Mouse (Mus musculus) monocyte, adult 5-6 weeks (primary cell): ENCODE results near the gene Ppm1g. TPM values are rescaled to one million over a fixed set of nuclear protein-coding genes. Genes with fewer than 3 reads are reported as not detected.
A peak's percentile ranks its signal among the peaks of the same experiment; 100 is the strongest.
"Not testable (repeated sequence)": the region's sequence is repeated elsewhere in the genome, so short reads cannot be mapped to it uniquely, and the experiment has no call there.

Experiments used
- ATAC-seq: fragments of 153-309, 156-312 bp; replicated peaks from 2 replicates; pipeline ENCODE4 v1.8.0; 2017; ENCODE audit warnings: mild to moderate bottlenecking; ENCODE audit not compliant: low TSS enrichment, insufficient number of reproducible peaks, severe bottlenecking, poor library complexity, low FRiP score
- total RNA-seq: library from RNA; stranded (forward); fragments of 200-1000, 200-491, 200-594 nt; gene quantifications from 3 replicates; pipeline ENCODE4 v1.2.3, GENCODE M21; 2017

Ppm1g gene
- total RNA-seq, 1 experiment from 2014 or later: 154 TPM

DNA sequence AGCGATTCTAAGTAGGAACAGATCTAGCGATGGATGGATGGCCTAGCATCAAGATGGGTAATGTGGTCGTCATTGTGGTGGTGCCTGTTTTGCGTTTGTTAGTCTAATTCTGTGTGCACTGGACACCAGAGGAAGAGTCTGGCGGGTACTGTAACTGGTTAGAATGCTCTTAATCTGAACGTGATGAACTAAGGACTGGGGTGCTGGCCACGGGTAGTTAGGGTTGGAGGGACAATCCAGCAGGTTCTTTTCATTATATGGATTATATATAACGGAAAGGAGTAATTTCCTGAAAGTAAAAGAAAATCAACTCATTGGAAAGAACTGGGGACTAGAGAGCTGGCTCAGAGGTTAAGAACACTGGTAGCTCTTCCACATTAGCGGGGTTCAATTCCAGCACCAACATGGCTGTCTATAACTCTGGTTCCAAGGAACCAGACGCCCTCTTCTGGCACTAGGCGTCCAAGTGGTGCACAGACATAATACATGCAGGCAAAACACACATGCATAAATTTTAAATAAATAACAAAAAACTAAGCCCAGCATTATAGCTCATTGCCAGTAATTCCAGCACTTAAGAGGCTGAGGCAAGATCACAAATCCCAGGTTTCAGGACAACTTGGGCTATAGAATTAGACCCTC lies 938 bp upstream of the Ppm1g start:
- no peak for ATAC-seq

DNA sequence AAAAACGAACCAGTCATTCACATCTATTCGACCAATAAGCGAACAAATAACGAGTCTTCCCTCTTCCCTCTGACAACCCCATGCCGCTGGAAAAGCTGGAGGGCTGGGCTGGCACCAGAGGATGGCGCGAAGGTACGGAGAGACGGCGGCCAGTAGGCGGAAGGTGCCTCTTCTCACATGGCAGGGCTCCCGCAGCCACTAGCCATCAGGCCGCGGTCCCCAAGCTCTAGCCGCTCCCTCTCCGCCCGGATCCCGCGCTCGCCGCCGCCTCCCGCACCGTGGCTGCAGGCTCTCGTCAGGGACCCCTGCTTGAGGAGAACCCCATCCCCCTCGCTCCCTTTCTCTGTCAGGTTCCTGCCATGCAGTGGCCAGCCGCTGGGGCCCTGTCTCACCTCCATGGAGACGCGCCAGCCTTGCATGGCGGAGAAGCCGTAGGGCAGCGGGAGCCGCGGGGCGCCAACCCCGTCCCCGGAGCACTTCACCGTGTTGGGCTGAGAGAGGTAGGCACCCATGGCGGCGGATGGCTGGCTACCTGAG lies 508 bp downstream of the Ppm1g start:
- ATAC-seq: peak; percentile 42

DNA sequence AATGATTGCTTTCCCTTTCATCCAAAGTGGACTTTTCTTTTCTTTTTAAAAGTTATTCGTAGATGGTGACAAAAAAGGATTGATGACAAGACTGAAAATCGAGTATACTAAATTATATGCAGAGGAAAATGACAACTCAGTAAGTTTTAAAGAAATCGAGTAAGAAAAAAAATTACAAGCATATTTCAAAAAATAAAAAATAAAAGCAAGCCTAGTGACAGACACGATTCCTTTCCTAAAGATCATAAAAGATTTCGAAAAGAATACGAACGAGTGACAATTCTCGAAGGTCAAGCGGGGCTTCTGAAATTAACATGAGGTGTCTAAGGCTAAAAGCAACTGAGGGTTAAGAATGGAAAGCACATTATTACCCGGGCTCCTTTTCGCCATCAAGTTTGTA lies 1.0 kb downstream of the Ppm1g start:
- ATAC-seq: no peak

DNA sequence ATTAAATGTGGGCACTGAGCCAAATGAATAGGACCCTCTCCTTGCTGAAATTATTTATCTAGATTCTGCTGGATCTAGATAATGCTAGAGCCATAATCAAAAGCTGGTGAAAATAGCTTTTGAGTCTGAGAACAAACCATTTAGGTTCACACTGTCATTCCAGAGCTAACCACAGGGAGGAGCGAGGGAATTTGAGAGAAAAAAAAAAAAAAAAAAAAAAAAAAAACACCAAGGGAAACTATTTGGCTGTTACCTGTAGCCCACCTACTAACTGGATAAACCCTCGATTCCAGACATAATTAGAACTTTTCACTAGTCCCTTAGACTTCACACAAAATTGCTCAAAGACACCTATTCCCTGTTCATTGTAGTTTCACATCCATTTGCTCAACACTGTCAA lies 1.4 kb downstream of the Ppm1g start:
- ATAC-seq: no peak

DNA sequence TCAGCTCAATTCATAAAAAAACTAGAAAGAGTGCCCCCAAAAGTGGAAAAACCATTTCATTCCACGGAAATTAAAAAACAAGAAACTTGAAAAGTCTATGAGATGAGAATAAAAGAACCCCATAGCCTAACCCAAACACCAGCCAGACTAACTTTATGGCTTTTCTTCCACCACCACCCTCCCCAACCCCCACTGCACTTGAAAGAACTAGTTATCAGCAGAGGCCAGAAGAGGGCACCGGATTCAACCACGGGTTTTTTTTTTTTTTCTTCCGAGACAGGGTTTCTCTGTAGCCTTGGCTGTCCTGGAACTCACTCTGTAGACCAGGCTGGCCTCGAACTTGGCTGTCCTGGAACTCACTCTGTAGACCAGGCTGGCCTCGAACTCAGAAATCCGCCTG lies 2.2 kb downstream of the Ppm1g start:
- no peak for ATAC-seq

DNA sequence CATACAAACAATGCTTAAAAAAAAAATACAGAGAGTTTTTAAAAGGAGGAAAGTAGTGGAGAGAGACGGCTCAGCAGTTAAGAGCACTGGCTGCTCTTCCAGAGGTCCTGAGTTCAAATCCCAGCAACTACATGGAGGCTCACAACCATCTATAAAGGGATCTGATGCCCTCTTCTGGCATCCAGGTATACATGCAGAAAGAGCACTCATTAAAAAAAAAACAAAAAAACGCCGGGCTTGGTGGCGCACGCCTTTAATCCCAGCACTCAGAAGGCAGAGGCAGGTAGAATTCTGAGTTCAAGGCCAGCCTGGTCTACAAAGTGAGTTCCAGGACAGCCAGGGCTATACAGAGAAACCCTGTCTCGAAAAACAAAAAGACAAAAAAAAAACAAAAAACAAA lies 3.9 kb downstream of the Ppm1g start:
- ATAC-seq: not testable (repeated sequence)

DNA sequence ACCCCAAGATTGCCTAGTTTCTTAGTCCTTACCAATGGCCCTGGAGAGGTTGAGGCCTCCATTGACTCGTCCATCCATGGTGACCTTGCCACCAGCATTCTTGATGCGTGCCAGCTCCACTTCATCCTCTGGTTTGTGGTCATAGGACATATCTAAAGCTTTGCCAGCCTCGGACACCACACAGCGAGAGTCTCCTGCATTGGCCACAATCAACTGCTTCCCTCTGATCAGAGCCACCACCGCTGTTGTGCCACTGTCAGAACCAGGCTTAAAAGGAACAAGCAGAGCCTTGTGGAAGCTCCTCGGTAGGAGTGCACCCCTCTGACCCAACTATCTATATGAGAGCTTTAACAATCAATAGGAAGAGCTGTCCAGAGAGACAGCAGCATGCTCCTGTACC lies 16.1 kb downstream of the Ppm1g start:
- no peak for ATAC-seq

DNA sequence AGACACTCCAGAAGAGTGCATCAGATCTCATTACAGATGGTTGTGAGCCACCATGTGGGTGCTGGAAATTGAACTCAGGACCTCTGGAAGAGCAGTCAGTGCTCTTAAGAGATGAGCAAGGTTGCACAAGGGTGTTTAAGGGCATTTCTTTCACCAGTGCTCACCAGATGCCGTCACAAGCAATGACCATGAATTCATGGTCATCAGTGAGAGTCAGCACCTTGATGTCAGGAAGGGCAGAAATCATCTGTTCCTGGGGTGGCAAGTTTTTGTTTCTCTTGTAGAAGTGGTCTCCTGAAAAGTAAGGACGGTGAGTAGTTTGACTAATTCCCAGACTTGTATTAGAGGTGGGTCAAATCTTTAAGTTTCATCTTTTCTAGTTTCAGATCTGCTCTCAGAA lies 16.6 kb downstream of the Ppm1g start:
- ATAC-seq: no peak

DNA sequence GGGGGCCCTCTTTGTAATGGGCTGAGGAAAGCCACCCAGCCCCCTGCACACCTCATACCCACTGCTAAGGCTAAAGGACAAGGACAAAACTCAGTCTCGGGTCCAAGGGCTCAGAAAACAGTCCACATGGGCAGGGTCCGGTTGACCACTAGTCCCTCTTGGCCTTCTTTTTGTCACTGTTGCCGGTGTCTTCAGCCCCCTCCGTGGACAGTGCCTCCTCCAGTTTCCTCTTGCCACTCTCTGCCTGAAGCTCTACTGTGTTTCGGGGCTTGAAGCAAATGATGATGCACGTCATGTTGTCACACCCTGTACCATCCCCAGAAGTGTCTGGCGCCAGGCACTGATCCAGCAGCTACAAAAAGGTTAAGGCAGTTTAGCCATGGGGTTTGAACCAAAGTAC lies 17.6 kb downstream of the Ppm1g start:
- no peak for ATAC-seq

DNA sequence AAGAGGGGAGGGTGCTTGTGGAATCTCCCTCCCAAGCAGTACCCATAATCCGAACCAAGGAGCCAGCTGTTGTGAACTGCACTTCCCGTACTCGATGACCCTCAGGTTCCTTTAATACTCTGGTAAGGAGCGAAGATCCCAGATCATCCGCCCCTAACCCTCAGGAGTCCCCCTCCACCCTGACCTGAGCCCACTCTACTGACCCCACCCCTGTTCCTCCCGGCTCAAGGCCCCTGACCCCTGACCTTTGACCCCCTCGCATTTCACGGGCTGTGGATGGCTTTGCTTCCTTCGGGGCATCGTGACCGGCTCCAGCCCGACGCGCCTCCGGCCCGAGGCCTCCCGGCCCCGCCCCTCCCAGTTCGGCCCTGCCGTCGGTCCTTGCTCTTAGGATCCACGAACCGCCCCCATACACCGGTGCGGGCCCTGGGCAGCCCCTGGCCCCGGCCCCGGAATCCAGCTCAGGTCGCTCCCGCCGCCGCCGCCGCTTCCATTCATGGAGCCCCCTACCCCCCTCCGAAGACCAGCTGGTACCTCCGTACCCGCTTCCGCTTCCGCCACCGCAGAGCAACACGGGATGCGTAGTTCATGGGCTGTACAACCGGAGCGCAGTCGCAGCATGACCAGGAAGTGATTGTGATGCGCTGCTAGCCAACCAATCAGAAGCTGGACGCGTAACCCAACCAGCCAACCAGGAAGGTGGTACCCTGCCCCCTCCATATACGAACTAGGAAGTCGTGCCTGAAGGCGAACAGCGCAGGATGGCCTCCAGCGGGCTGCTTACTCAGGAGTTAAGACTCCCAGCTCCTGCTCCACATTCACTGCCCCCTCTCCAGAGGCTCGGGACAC lies 18.5 kb downstream of the Ppm1g start, which contains the start of gene Zfp513:
Zfp513 (minus strand) TSS at position 562 of the 849 bp plus-strand sequence.
- ATAC-seq: peak; percentile 95

DNA sequence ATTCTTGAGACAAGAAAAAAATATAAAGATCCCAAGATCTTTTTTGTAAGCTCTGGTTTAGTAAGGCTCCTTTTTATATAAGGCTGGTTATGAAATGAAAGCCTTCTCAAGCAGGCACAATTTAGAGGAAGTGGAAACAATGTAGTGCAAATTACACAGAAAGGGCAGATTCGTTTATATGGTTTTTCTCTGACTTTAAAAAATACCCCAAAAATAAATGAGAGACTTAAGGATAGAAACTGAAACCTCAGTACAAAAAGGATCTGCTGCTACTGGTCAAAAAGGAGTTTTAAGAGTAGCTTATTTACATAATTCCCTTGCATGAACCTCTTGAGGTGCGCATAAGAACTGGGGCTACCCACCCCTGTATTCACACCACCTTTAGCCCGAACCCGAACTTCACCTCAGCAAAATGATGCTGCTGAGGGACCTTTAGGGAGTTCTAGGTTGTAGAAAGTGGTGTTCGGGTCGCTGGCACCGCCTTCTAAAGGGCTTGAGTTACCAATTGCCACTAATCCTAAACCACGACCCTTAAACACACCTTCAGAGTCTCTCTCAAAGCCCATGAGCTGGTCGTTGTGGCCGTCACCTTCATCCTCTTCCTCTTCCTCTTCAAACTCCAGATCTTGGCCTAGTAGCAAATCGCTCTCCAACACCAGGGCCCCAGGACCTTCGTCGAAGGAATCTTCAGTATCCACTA lies 19.3 kb downstream of the Ppm1g start:
- no peak for ATAC-seq

DNA sequence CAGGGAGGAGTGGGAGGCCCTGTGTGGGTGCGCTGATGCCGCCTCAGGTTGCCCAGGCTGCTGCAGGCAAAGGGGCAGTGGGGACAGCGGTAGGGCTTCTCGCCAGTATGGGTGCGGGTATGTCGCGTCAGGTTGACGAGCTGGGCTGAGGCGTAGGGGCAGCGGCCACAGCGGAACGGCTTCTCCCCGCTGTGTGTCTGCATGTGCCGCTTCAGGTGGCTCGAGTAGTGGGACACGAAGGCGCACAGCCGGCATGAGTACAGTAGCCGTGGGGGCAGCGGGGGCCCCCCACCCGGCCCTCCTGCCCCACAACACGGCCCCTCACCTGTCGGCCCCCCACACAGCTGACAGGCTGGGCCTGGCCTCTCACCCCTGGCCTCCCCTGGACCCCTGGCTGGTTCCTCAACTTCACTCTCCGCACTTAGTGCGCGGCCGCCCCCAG lies 20.1 kb downstream of the Ppm1g start:
- no peak for ATAC-seq

DNA sequence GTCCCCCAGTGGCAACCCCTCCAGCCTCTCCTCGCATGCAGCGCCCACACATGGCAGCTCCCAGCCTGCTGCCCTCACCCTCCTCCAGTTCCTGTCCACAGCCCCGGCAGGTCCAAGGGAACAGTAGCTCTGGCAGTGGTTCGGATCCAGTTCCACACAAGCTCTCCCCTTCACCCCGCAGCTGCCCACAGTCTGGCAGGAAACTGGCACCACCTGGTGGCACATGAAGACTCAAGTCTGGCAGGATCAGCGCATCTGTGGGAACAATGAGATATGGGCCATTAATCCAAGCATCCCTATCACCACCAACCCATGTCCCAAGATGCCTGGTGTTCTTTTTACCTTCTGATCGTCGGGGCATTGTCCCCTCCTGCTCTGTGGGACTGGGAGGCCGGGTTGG lies 20.6 kb downstream of the Ppm1g start:
- no peak for ATAC-seq

DNA sequence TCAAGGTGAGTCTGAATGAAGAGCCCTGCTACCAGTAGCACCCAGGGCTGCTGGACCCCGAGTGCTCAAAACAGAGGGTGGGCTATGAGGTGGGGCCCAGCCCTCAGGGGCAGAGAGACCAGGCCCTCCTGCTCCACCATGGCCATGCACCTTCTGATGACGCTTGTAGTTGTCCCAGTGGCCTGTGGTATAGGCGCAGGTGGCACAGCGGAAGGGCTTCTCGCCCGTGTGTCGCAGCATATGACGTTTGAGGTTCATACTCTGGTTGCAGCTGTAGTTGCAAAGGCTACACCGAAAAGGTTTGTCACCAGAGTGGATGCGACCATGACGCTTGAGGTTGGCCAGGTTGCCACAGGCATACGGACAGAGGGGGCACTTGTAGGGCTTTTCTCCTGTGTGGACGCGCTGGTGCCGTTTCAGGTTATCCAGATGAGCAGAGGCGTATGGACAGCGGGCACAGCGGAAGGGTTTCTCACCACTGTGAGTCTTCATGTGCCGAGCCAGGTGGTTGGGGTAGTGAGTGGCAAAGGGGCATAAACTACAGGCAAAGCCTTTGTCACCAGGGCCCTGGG lies 21.1 kb downstream of the Ppm1g start:
- no peak for ATAC-seq

DNA sequence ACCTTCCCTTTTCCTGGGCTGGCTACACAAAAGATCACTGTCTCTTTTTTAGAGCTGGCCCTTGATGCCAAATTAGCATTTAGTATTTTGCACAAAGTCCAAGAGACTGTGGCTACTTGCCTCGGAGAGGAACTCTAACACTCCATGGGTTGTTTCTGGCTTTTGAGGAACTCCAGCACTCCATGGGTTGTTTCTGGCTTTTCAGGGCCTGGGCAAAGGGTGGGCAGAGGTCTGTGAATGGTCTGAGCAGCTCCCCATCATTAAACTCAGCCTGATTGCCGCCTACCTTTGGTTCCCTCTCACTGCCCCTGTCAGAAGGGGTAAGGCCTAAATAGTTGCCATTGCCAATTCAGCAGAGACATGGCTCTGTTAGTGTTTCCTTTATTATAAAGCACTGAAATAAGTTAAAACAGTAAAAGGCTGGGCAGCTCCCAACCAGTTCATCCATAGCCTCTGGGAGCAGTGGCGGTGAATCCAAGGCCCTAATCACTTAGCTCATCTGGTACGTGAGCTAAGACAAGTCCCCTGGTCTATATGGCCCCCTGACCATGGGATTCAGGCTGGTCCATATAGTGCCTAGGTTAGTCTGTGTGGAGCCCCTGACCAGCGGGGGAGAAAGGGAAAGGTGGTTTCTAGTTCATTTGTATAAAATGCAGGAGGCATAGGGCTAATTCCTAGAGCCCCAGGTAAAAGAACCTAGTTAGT lies 21.7 kb downstream of the Ppm1g start:
- ATAC-seq: no peak

DNA sequence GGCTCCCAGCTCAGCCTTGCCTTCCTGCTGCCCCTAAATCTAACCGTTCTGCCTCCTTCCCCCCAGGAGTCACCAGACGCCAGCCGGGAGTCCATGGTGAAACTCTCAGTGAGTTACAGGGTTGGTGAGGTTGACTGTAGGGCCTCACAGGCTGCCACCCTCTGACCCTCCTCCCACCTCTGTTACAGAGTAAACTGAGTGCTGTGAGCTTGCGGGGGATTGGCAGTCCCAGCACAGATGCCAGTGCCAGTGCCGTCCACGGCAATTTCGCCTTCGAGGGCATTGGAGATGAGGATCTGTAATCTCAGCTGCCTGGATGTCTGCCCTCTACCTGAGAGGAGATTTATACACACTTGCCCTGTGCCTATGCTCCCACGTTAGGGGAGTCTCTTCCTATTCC lies 22.3 kb downstream of the Ppm1g start:
- no peak for ATAC-seq

DNA sequence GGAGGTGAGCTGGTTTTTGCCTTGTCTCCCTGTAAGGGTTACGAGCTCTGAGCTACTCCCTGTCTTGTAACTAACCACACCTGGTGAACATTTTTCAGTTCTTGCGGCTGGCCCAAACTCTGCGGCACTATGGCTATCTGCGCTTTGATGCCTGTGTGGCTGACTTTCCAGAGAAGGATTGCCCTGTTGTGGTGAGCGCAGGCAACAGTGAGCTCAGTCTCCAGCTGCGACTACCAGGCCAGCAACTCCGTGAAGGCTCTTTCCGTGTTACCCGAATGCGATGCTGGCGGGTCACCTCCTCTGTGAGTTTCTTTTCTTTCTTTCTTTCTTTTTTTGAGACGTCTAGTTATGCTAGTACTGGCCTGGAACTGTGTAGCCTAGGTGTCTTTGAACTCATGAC lies 23.4 kb downstream of the Ppm1g start:
- no peak for ATAC-seq

DNA sequence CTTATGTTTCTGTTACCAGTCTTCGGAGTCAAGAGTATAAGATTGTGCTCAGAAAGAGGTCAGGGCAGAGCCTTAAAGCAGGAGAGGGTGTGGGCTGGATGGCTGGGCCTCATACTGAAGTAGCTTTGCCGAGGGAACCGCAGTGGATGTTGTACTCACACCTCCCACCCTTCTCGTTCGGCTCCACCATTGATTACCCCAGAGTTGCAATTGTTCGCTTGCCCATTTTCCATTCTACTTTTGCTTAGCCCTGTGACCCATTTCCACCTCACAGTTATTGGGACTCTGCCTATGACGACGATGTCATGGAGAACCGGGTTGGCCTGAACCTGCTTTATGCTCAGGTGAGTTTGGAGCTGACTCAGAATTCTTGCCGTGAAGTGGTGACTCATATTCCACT lies 24.3 kb downstream of the Ppm1g start:
- no peak for ATAC-seq

DNA sequence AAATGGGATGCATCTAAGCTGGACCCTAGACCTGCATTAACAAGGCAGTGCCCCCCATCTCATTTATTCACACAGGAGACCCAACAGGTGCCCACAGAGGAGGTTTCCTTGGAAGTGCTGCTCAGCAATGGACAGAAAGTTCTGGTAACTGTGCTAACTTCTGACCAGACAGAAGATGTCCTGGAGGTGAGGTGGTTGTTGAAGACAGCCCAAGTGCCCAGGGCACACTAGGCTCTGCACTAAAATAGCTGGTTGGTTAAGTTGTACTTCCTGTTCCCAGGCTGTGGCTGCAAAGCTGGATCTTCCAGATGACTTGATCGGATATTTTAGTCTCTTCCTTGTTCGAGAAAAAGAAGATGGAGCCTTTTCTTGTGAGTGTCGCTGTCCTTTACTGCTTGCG lies 24.8 kb downstream of the Ppm1g start:
- no peak for ATAC-seq
